Mouse (Mus musculus) forebrain, embryonic 13.5 days (tissue): ENCODE results near the gene Gm21366. TPM values are rescaled to one million over a fixed set of nuclear protein-coding genes. Genes with fewer than 3 reads are reported as not detected.
"Not testable (repeated sequence)": the region's sequence is repeated elsewhere in the genome, so short reads cannot be mapped to it uniquely, and the experiment has no call there.

Experiments
- ATAC-seq: fragments of 200-750 bp; cut with Nextera tagmentation; 2 replicates; pipeline ENCODE4 v1.8.0; 2017
- H3K27ac ChIP-seq: fragments of 300-500 bp; sonication (generic); 2 replicates; pipeline ENCODE4 v1.5.1; 2015; ENCODE audit warnings: inconsistent platforms, mild to moderate bottlenecking, moderate library complexity
- H3K27me3 ChIP-seq: fragments of 300-500 bp; sonication (generic); 2 replicates; pipeline ENCODE4 v1.6.1; 2015; ENCODE audit warnings: mild to moderate bottlenecking, inconsistent platforms
- H3K36me3 ChIP-seq: fragments of 300-500 bp; sonication (generic); 2 replicates; pipeline ENCODE4 v1.6.1; 2015; ENCODE audit warnings: mild to moderate bottlenecking, inconsistent platforms; ENCODE audit not compliant: poor library complexity, severe bottlenecking
- H3K4me1 ChIP-seq: fragments of 300-500 bp; sonication (generic); 2 replicates; pipeline ENCODE4 v1.6.1; 2015; ENCODE audit warnings: inconsistent platforms
- H3K4me2 ChIP-seq: fragments of 300-500 bp; sonication (generic); 2 replicates; pipeline ENCODE4 v1.6.1; 2015; ENCODE audit warnings: inconsistent platforms, mild to moderate bottlenecking, moderate library complexity
- H3K4me3 ChIP-seq: fragments of 300-500 bp; sonication (generic); 2 replicates; pipeline ENCODE4 v1.5.1; 2015; ENCODE audit warnings: mild to moderate bottlenecking, inconsistent platforms
- H3K9ac ChIP-seq: fragments of 300-500 bp; sonication (generic); 2 replicates; pipeline ENCODE4 v1.6.1; 2015; ENCODE audit warnings: mild to moderate bottlenecking, inconsistent platforms
- H3K9me3 ChIP-seq: fragments of 300-500 bp; sonication (generic); replicated peaks from 2 replicates; pipeline ENCODE4 v1.6.1; 2016; ENCODE audit warnings: inconsistent platforms
- WGBS: fragments of 180-500 bp; shearing (Covaris S2); methylation state at CpG from one replicate; pipeline ENCODE4 v1.1.7; 2015; 5-methylcytosine and 5-hydroxymethylcytosine counted together
- polyA plus RNA-seq: library from polyadenylated mRNA; unstranded; fragments of >200 nt; fragmentation: Nextera tagmentation; extraction: Ambion mirVana; gene quantifications from 2 replicates; pipeline ENCODE4 v1.2.1, GENCODE M21; 2015

The Gm21366 gene
- polyA plus RNA-seq: not detected in 2 replicates

DNA sequence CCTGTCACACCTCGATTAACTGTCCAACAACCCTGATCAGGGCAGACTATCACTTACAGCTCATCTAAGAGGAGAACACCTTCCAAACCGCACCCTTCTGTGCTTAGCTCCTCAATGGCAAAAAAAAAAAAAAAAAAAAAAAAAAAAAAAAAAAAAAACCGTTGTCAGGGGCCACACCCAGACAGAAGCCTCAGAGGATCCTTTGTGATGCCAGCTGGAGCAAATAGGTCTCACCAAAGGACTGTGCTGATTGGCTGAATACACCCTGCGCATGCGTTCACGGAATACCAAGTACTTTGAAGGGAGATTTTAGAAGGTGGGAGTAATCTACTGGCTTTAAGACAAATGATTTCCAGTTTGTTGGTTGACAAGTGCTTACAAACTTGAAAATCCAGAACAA is at the start of gene Gm21366:
TSS of gene Gm21366 (minus strand) at position 101 of the 400 bp plus-strand sequence.
- not testable (repeated sequence) for H3K4me1 ChIP-seq, H3K9me3 ChIP-seq, H3K36me3 ChIP-seq, H3K27me3 ChIP-seq, H3K4me3 ChIP-seq, ATAC-seq, H3K4me2 ChIP-seq, H3K9ac ChIP-seq, H3K27ac ChIP-seq
- WGBS: no CpG with 5 or more reads among the region's 6 CpGs
